Mouse (Mus musculus) spleen, adult 2 months (tissue): ENCODE measurements around the gene N4bp2. TPM values are rescaled to one million over a fixed set of nuclear protein-coding genes. Genes with fewer than 3 reads are reported as not detected.

Experiments used
- DNase-seq, 2 experiments: peaks; one replicate each; pipeline versions ENCODE4 v3.0.0 to v3.0.0-alpha.2; 2012 to 2021; ENCODE audit warnings: low spot score in 2 of 2, low read depth in 1 of 2
- H3K27ac ChIP-seq: fragments of 200-500 bp; 2 replicates; pipeline ENCODE4 v1.5.1; 2012; ENCODE audit warnings: low read length, inconsistent platforms; ENCODE audit not compliant: insufficient read depth
- H3K27me3 ChIP-seq: fragments of 200-500 bp; 2 replicates; pipeline ENCODE4 v1.6.1; 2012; ENCODE audit warnings: mild to moderate bottlenecking, moderate library complexity, low read length, inconsistent platforms; ENCODE audit not compliant: control insufficient read depth, insufficient read depth
- H3K36me3 ChIP-seq: fragments of 200-500 bp; 2 replicates; pipeline ENCODE4 v1.6.1; 2012; ENCODE audit warnings: mild to moderate bottlenecking, low read length, inconsistent platforms; ENCODE audit not compliant: control insufficient read depth, insufficient read depth
- H3K4me1 ChIP-seq: fragments of 200-500 bp; 2 replicates; pipeline ENCODE4 v1.6.1; 2011; ENCODE audit warnings: inconsistent platforms; ENCODE audit not compliant: control insufficient read depth, insufficient read depth, insufficient read length
- H3K4me3 ChIP-seq: fragments of 200-500 bp; 2 replicates; pipeline ENCODE4 v1.5.1; 2011; ENCODE audit warnings: mild to moderate bottlenecking, inconsistent platforms; ENCODE audit not compliant: insufficient read depth, insufficient read length; ENCODE audit errors: extremely low read depth
- CTCF ChIP-seq: fragments of 200-500 bp; IDR thresholded peaks from 2 replicates; pipeline ENCODE4 v1.5.1; 2011; ENCODE audit warnings: mild to moderate bottlenecking, inconsistent platforms; ENCODE audit not compliant: insufficient read depth, insufficient read length, insufficient replicate concordance; ENCODE audit errors: extremely low read depth
- POLR2A ChIP-seq: fragments of 200-500 bp; IDR thresholded peaks from 2 replicates; pipeline ENCODE4 v1.6.1; 2011; ENCODE audit warnings: low read depth, low read length, inconsistent platforms
- WGBS: fragments of 180-500 bp; shearing (Covaris S2); methylation state at CpG from one replicate; pipeline ENCODE4 v1.1.7; 2018; 5-methylcytosine and 5-hydroxymethylcytosine counted together
- polyA plus RNA-seq: library from polyadenylated mRNA; depleted of rRNA; stranded (reverse); fragments of >200 nt; gene quantifications from 2 replicates; pipeline ENCODE4 v1.2.3, GENCODE M21; 2012

N4bp2 gene
- polyA plus RNA-seq, 1 experiment, result 7.3 TPM

- no peak for DNase-seq
- Histone ChIP-seq H3K4me3 (peak overlapping the region; percentile 21), H3K27ac (peak overlapping the region; percentile 82; the same call in 1 of the 2 replicates), H3K27me3 (no peaks in the 10 kb centered on the region), H3K36me3 (peaks cover 4% of the 10 kb centered on the region; the same call in 1 of the 2 replicates), H3K4me1 (peaks cover 37% of the 10 kb centered on the region)
- 9% methylated on average over 7 of the region's 7 CpGs for WGBS
- TF ChIP-seq CTCF, result no peak
- TF ChIP-seq POLR2A, result no peak
Observed at GRCm38 (mm10) chr5:65867380-65868116, 104.2 kb downstream of the N4bp2 start.

- Histone ChIP-seq H3K4me3 (no peak overlapping the region), H3K27ac (0 out of 2 replicates have a peak overlapping the region, but pooled peaks have one; percentile 12), H3K27me3 (no peaks in the 10 kb centered on the region), H3K36me3 (peaks cover 4% of the 10 kb centered on the region; the same call in 1 of the 2 replicates), H3K4me1 (peaks cover 43% of the 10 kb centered on the region)
- WGBS, result 54% methylated on average over 3 of the region's 3 CpGs
- no peak for DNase-seq
- TF ChIP-seq POLR2A (no peak), CTCF (no peak)
Observed at GRCm38 (mm10) chr5:65868419-65868818, 105.1 kb downstream of the N4bp2 start.

GRCm38 (mm10) chr5:65869660-65870059, 106.3 kb downstream of the N4bp2 start:
- no peak overlapping the region for H3K4me3 ChIP-seq
- peaks cover 4% of the 10 kb centered on the region; the same call in 1 of the 2 replicates for H3K36me3 ChIP-seq
- no peak overlapping the region for H3K27ac ChIP-seq
- peaks cover 43% of the 10 kb centered on the region for H3K4me1 ChIP-seq
- H3K27me3 ChIP-seq, result no peaks in the 10 kb centered on the region
- WGBS, result 78% methylated on average over 4 of the region's 4 CpGs
- TF ChIP-seq POLR2A (no peak), CTCF (no peak)
- DNase-seq, result no peak

GRCm38 (mm10) chr5:65871276-65871875, 108.1 kb downstream of the N4bp2 start:
- Histone ChIP-seq H3K27me3 (no peaks in the 10 kb centered on the region), H3K4me1 (peaks cover 43% of the 10 kb centered on the region), H3K27ac (peak overlapping the region; percentile 34), H3K4me3 (peak overlapping the region; percentile 3; the same call in 1 of the 2 replicates), H3K36me3 (0 out of 2 replicates have a peak, but pooled peaks cover 3% of the 10 kb centered on the region)
- WGBS, result 77% methylated on average over 13 of the region's 13 CpGs
- TF ChIP-seq CTCF (no peak), POLR2A (no peak)
- DNase-seq, result no peak

GRCm38 (mm10) chr5:65873212-65873611, 109.9 kb downstream of the N4bp2 start:
- Histone ChIP-seq H3K4me3 (no peak overlapping the region), H3K27ac (no peak overlapping the region), H3K27me3 (no peaks in the 10 kb centered on the region), H3K36me3 (0 out of 2 replicates have a peak, but pooled peaks cover 3% of the 10 kb centered on the region), H3K4me1 (peaks cover 39% of the 10 kb centered on the region)
- TF ChIP-seq CTCF, result no peak
- TF ChIP-seq POLR2A, result no peak
- no peak for DNase-seq
- WGBS, result 6% methylated on average over 4 of the region's 4 CpGs

GRCm38 (mm10) chr5:65875269-65875668, 111.9 kb downstream of the N4bp2 start:
- DNase-seq, result no peak
- no peak overlapping the region for H3K4me3 ChIP-seq
- peaks cover 7% of the 10 kb centered on the region; the same call in 1 of the 2 replicates for H3K36me3 ChIP-seq
- peaks cover 35% of the 10 kb centered on the region for H3K4me1 ChIP-seq
- TF ChIP-seq CTCF (no peak), POLR2A (no peak)
- no peak overlapping the region for H3K27ac ChIP-seq
- WGBS, result 68% methylated on average over 7 of the region's 7 CpGs
- H3K27me3 ChIP-seq, result no peaks in the 10 kb centered on the region
